Mouse (Mus musculus) cerebellum, postnatal 10 days (tissue): Measurements from ENCODE around the gene Sppl2a.
"Not testable (repeated sequence)": the region's sequence is repeated elsewhere in the genome, so short reads cannot be mapped to it uniquely, and the experiment has no call there.

ENCODE experiments used
- DNase-seq, 2 experiments: peaks; one replicate each; pipeline ENCODE4 v3.0.0; 2021; ENCODE audit warnings: mixed read lengths in 2 of 2

Sppl2a gene

GRCm38 (mm10) chr2:126932897-126933641 lies at the start of gene Sppl2a:
Gene Sppl2a, minus strand, starts transcription at chr2:126933235.
- DNase-seq = peak; percentile 93 to 95

GRCm38 (mm10) chr2:126977428-126977827 lies 44.4 kb upstream of the Sppl2a start:
- no peak for DNase-seq

- no peak for DNase-seq
Observed at GRCm38 (mm10) chr2:126961696-126962095, 28.7 kb upstream of the Sppl2a start.

- no peak for DNase-seq
Observed at GRCm38 (mm10) chr2:126955671-126956070, 22.6 kb upstream of the Sppl2a start.

DNA sequence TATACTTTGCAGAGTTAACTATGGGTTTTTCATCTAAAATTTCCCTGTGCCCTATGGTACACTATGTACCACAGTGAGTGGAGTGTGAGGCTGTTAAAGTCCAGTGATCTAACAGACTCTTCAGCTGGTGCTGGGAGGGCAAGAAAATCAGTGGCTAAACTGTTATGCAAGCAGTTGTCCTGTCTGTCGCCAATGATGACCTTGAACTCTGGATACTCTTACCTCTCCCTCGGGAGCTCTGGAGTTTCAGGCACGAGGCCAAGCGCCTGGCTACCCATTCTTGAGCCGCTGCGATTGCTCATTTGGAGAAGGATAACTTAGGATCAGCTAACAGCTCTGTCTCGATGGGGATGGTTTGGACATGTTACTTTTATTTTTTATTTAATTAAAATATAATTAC lies 18.1 kb upstream of the Sppl2a start:
- DNase-seq = peak; percentile 18 to 35

DNA sequence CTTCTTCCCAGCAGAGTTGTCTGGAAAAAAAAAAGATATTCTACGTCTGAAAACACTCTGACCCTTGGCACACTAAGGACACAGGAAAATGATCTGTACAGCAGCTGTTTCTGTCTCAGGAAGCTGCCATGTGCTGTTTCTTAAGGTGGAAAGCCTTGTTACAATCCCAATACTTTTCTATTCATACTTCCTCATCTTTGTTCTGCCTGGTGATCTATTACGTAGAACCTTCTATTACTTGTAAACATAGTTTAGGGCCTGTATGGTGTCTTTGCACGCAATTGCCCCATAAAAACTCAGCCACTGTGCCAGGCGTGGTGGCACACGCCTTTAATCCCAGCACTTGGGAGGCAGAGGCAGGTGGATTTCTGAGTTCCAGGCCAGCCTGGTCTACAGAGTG lies 17.4 kb upstream of the Sppl2a start:
- no peak for DNase-seq

DNA sequence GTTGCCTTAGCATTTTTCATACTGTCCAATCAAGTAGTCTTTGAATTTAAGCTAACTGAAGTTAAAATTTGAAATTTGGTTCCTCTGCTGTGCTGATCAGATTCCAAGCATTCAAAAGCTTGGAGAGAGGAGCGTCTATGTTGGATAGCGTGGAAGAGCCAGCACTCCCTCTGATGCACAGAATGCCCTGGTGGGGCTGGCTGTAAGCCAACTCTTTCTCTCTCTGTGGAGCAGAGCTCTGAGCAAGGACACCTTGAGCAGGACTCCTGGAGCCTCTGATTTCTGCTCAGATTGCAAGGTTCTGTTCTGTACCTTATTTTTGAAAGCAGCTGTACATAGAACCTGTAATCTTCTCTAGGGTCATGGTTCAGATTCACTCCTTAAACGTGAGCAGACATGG lies 16.8 kb upstream of the Sppl2a start:
- peak; percentile 65 to 74 for DNase-seq

GRCm38 (mm10) chr2:126949297-126949696 lies 16.3 kb upstream of the Sppl2a start:
- DNase-seq = not testable (repeated sequence)

DNA sequence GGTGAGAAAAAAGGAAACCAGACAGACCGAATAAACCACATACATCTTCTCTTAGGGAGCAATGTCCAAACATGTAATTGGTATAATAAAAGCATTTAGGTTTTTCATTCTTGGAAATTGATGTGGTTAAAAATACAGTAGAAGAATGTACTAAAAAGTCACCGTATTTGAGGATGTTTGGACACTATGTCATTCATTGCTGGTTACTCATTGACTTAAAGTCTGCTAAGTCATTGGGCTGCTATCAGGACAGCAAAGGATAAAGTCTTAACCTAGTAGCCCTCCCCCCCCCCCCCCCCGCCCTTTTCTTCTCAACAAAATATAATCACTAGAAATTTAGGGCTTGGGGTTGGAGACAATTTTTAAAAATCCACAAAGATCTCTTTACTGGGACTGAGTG lies 15.2 kb upstream of the Sppl2a start:
- DNase-seq = no peak

DNA sequence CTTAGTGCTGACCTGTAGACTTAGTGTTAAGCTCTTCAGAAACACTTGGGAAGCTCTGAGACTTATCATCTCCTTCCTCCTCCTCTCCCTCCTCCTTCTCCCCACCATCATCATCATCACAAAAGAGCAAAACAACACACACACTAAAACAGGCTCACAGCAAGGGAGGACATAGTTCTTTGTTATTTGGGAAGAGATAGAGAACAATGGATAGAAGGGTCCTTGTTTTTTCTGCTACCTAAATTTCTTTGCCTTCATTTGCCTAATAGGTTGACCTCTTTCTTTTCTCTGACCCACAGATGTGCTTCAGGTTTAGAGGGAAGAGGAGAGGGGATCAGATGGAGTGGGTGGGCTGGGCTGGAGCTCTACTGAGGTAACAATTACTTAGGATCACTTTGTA lies 14.6 kb upstream of the Sppl2a start:
- no peak for DNase-seq

GRCm38 (mm10) chr2:126943211-126943610 lies 10.2 kb upstream of the Sppl2a start:
- DNase-seq = no peak

GRCm38 (mm10) chr2:126940314-126940866 lies 7.4 kb upstream of the Sppl2a start:
- no peak for DNase-seq

DNA sequence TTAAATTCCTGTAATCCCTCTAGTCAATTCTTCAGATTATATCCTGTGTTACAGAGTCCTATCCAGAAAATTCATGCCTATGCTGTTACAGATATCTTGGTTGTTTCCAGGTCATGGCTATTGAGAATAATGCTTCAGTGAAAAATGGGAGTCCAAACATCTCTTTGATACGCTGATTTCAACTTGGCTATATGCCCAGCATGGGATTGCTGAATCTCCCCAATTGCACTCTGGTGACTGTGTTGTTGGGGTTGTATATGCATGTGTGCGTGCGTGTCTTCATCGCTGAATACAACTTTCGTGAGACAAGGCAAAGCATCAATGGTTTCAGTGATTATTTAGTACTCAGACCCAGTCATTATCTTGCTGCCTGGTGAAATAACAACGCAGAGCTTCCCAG lies 5.0 kb upstream of the Sppl2a start:
- DNase-seq = peak in 1 of 2 experiments; percentile 6

- no peak for DNase-seq
Observed at GRCm38 (mm10) chr2:126933921-126934320, 886 bp upstream of the Sppl2a start.

GRCm38 (mm10) chr2:126932261-126932896 lies 656 bp downstream of the Sppl2a start:
- DNase-seq = no peak

GRCm38 (mm10) chr2:126931784-126932183 lies 1.3 kb downstream of the Sppl2a start:
- DNase-seq = no peak

GRCm38 (mm10) chr2:126928681-126929080 lies 4.4 kb downstream of the Sppl2a start:
- no peak for DNase-seq

DNA sequence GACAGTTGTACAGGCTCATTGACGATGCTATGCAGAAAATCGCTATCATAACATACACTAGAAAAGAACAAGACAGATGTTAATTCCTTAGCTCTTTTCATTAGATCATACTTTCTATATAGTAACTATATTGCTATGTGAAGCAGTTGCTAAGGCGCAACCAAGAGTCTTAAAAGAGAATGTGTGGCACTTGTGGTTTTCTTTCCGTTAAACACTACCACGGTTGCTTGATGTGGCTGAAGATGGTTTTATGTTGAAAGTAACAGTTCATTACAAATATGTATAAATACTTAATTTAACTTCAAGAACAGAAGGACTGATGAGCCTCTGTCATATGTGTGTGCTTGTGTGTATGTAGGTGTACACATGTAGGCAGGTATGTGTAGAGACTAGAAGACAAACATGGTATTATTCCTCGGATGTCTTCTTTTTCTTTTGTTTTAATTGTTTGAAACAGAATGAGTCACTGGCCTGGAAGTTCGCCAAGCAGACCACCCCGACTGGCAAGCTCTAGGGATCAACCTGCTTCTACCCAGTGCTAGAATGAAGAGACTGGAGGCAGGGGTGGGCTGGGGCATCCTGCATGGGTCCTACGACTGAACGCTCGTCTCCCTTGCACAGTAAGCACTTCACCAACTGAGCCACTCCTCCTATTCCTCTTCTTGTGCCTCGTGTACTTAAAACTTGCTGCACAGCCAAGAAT lies 12.5 kb downstream of the Sppl2a start:
- peak in 1 of 2 experiments; percentile 6 for DNase-seq

DNA sequence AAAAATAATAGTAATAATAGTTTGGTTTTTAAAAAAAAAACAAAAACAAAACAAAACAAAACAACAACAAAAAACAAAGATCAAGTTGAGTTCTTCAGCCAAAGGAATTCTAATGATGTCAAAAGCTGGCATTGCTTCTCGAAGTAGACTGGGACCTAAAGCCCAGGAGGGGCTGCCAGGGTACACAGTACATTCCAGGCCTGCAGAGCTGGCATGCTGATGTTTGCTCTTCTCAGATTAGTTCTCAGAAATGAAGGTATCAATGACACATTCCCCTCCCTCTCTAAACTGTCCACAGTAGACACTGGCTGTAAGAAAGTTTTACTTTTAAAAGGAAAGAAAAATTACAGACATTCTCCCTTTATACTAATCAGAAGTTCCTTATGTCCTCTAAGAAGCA lies 16.8 kb downstream of the Sppl2a start:
- no peak for DNase-seq

- DNase-seq = no peak
Observed at GRCm38 (mm10) chr2:126914096-126914495, 18.9 kb downstream of the Sppl2a start.

- peak; percentile 24 to 28 for DNase-seq
Observed at GRCm38 (mm10) chr2:126904162-126904561, 28.9 kb downstream of the Sppl2a start.

- DNase-seq = no peak
Observed at GRCm38 (mm10) chr2:126897511-126897910, 35.5 kb downstream of the Sppl2a start.

DNA sequence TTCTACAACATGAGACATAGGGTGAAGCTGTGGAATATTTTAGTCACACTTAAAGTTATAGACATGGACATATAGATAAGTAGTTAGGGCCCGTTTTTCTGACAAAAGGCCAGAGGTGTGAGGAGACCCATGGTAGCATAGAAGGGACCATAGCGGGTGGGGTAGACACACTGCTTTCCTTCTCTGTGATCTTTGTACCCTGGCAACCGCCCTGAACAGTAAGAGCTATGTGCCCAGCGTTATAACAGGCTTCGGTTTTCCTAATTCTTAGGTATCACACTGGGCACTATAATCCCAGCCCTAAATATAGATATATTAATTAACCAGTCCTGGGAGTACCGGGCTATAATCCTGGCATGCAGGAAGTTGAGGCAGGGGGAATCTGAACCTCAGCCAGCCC lies 36.1 kb downstream of the Sppl2a start:
- DNase-seq = no peak

GRCm38 (mm10) chr2:126894245-126894644 lies 38.8 kb downstream of the Sppl2a start:
- no peak for DNase-seq
